In genomic region chr3:40532256-40532655, GRCm38 (mm10) we compare ENCODE assay signal across 8 mouse cellular contexts. TPM values are rescaled to one million over a fixed set of nuclear protein-coding genes. Genes with fewer than 3 reads are reported as not detected.
DNase-seq lines count a peak whose midpoint lies in the region; ATAC-seq and TF ChIP-seq lines count a peak whose summit lies in the region.

No protein-coding gene starts in this region.

- no peaks in the 10 kb centered on the region for H3K36me3 ChIP-seq in heart, embryonic 10.5 days
- no peaks in the 10 kb centered on the region for H3K36me3 ChIP-seq in hindbrain, embryonic 11.5 days (ENCODE audit: control insufficient read depth, insufficient read depth, low read length)
- H3K36me3 ChIP-seq in liver, embryonic 16.5 days (ENCODE audit: control insufficient read depth, insufficient read depth): no peaks in the 10 kb centered on the region

- peak overlapping the region; percentile 94 for H3K4me2 ChIP-seq in hindbrain, embryonic 11.5 days (replicated peaks; ENCODE audit: low read depth, low read length)
- H3K4me2 ChIP-seq in liver, embryonic 16.5 days (ENCODE audit: low read depth, low read length): 0 out of 2 replicates have a peak overlapping the region, but pooled peaks have one; percentile 70

- H3K4me1 ChIP-seq in heart, embryonic 10.5 days: peaks cover 26% of the 10 kb centered on the region
- no peaks in the 10 kb centered on the region; the same call in 1 of the 2 replicates for H3K4me1 ChIP-seq in cortical plate, adult 2 months (ENCODE audit: control insufficient read depth, insufficient read depth, low read length)
- peaks cover 2% of the 10 kb centered on the region; the same call in 1 of the 2 replicates for H3K4me1 ChIP-seq in hindbrain, embryonic 11.5 days (replicated peaks; ENCODE audit: control insufficient read depth, insufficient read depth, low read length)
- peaks cover 3% of the 10 kb centered on the region for H3K4me1 ChIP-seq in liver, embryonic 16.5 days (ENCODE audit: control insufficient read depth, low read depth, low read length)

- no peaks in the 10 kb centered on the region for H3K9me3 ChIP-seq in heart, embryonic 10.5 days
- no peaks in the 10 kb centered on the region for H3K9me3 ChIP-seq in hindbrain, embryonic 11.5 days (ENCODE audit: control insufficient read depth, low read length)
- no peaks in the 10 kb centered on the region for H3K9me3 ChIP-seq in liver, embryonic 16.5 days (replicated peaks; ENCODE audit: control insufficient read depth, low read length)

- peaks cover 58% of the 10 kb centered on the region for H3K27me3 ChIP-seq in heart, embryonic 10.5 days (ENCODE audit: insufficient read depth, poor library complexity, severe bottlenecking)
- H3K27me3 ChIP-seq in hindbrain, embryonic 11.5 days (ENCODE audit: control insufficient read depth, insufficient read depth, low read length): peaks cover 9% of the 10 kb centered on the region; the same call in 1 of the 2 replicates
- H3K27me3 ChIP-seq in liver, embryonic 16.5 days (ENCODE audit: control insufficient read depth, insufficient read depth, low read depth, low read length): peaks cover 21% of the 10 kb centered on the region

- H3K4me3 ChIP-seq in heart, embryonic 10.5 days: peak overlapping the region; percentile 70
- H3K4me3 ChIP-seq in cortical plate, adult 2 months (ENCODE audit: insufficient read depth, low read length): peak overlapping the region; percentile 43
- peak overlapping the region; percentile 56 for H3K4me3 ChIP-seq in hindbrain, embryonic 11.5 days (ENCODE audit: low read depth, low read length)
- H3K4me3 ChIP-seq in liver, embryonic 16.5 days (ENCODE audit: low read depth, low read length): no peak overlapping the region

- intact Hi-C loops in heart, postnatal 10 days (cut with DNase I): no loop called here

- 11% methylated on average over 11 of the region's 11 CpGs for WGBS in heart, embryonic 10.5 days
- WGBS in hindbrain, embryonic 11.5 days: 7% methylated on average over 11 of the region's 11 CpGs
- 20% methylated on average over 11 of the region's 11 CpGs for WGBS in liver, embryonic 16.5 days (ENCODE audit: insufficient replicate concordance)

- no peak for DNase-seq in heart, embryonic 10.5 days (ENCODE audit: low spot score)
- no peak for DNase-seq in heart, postnatal 10 days
- DNase-seq in hindbrain, embryonic 11.5 days (ENCODE audit: low spot score): peak; percentile 45
- no peak for DNase-seq in cerebellum, postnatal 25 days
- DNase-seq in cerebellum, postnatal 4 days (ENCODE audit: low spot score in 2 of 2): no peak
- DNase-seq in layer of hippocampus, adult 8-10 months (ENCODE audit: low spot score in 2 of 2): no peak

- no peak overlapping the region for H3K27ac ChIP-seq in heart, embryonic 10.5 days
- no peak overlapping the region for H3K27ac ChIP-seq in cortical plate, adult 2 months (ENCODE audit: insufficient read depth, low read length)
- no peak overlapping the region for H3K27ac ChIP-seq in hindbrain, embryonic 11.5 days (ENCODE audit: low read depth, low read length)
- no peak overlapping the region for H3K27ac ChIP-seq in liver, embryonic 16.5 days (ENCODE audit: low read length)

- ATAC-seq in hindbrain, embryonic 11.5 days (ENCODE audit: low FRiP score): no peak
- ATAC-seq in liver, embryonic 16.5 days (ENCODE audit: low read depth): no peak

- no peak for TF ChIP-seq POLR2A in cortical plate, adult 2 months (IDR thresholded peaks at IDR 0.05; ENCODE audit: extremely low read depth, insufficient read depth, low read length)

- no peak overlapping the region for H3K9ac ChIP-seq in hindbrain, embryonic 11.5 days (ENCODE audit: low read depth, low read length)
- no peak overlapping the region for H3K9ac ChIP-seq in liver, embryonic 16.5 days (ENCODE audit: low read depth, low read length)

- TF ChIP-seq CTCF in cortical plate, adult 2 months (IDR thresholded peaks at IDR 0.05; ENCODE audit: extremely low read depth, insufficient read depth, low read length): no peak

RNA-seq across cellular contexts. Expression of gene Intu, which starts 1.2 kb away (rescaled TPM):
- polyA plus RNA-seq in heart, embryonic 10.5 days (2016; fragmentation: Nextera tagmentation; extraction: Ambion mirVana): 3.6 and 4.2 TPM in 2 replicates
- total RNA-seq in heart, postnatal 10 days (2021): 10 to 100 TPM in 1 of 2 experiments, 1 to 10 TPM in 1; 7.0 to 10.1 TPM
- polyA plus RNA-seq in cortical plate, adult 2 months (2012; rRNA removed): 7.7 TPM in 2 replicates
- polyA plus RNA-seq in hindbrain, embryonic 11.5 days (2014; fragmentation: Nextera tagmentation; extraction: Ambion mirVana): 8.5 and 9.1 TPM in 2 replicates
- polyA plus RNA-seq in liver, embryonic 16.5 days (2015; fragmentation: Nextera tagmentation; extraction: Ambion mirVana): 0.71 and 0.79 TPM in 2 replicates
- total RNA-seq in layer of hippocampus, adult 8-10 months (2022): 1 to 10 TPM; 6.4 to 9.2 (median 7.8) TPM
